Mouse (Mus musculus): Measurements from ENCODE around the gene Arf4.

GRCm38 (mm10) chr14:26697912-26698311 lies 60.0 kb downstream of the Arf4 start:
- TF ChIP-seq CTCF (IDR thresholded peaks at IDR 0.05; ENCODE audit: extremely low read depth, insufficient read depth, low read length) (peak; percentile 44; the same call in 1 of the 2 replicates), POLR2A (IDR thresholded peaks at IDR 0.05; ENCODE audit: extremely low read depth, insufficient read depth, low read length) (no peak)
